ENCODE assay signal across 8 mouse cellular contexts in genomic region chr2:170129923-170130779, GRCm38 (mm10). TPM values are rescaled to one million over a fixed set of nuclear protein-coding genes. Genes with fewer than 3 reads are reported as not detected.
DNase-seq lines count a peak whose midpoint lies in the region; ATAC-seq lines count a peak whose summit lies in the region.

No protein-coding gene starts in this region.

- H3K9ac ChIP-seq in embryonic facial prominence, embryonic 11.5 days (replicated peaks; ENCODE audit: low read length) = peak overlapping the region; percentile 98
- H3K9ac ChIP-seq in liver, embryonic 15.5 days = peak overlapping the region; percentile 97
- peak overlapping the region; percentile 99 for H3K9ac ChIP-seq in stomach, embryonic 16.5 days (ENCODE audit: low read length)

- DNase-seq in spleen, postnatal 10 days (ENCODE audit: low spot score in 2 of 2) = peak; percentile 49 to 57
- DNase-seq in spleen, postnatal 14 days (ENCODE audit: low spot score in 2 of 2) = no peak
- peak; percentile 75 for DNase-seq in embryonic facial prominence, embryonic 11.5 days (ENCODE audit: low spot score)
- peak; percentile 57 for DNase-seq in hindbrain, embryonic 10.5 days (ENCODE audit: low spot score)
- DNase-seq in right cerebral cortex, postnatal 25 days = no peak
- DNase-seq in cerebellum, adult 9-11 months = no peak

- no peaks in the 10 kb centered on the region for H3K9me3 ChIP-seq in embryonic facial prominence, embryonic 11.5 days (replicated peaks; ENCODE audit: control insufficient read depth, low read length)
- no peaks in the 10 kb centered on the region for H3K9me3 ChIP-seq in hindbrain, embryonic 10.5 days
- H3K9me3 ChIP-seq in liver, embryonic 15.5 days (replicated peaks) = no peaks in the 10 kb centered on the region
- H3K9me3 ChIP-seq in stomach, embryonic 16.5 days (replicated peaks; ENCODE audit: control insufficient read depth, low read length) = no peaks in the 10 kb centered on the region

- peak; percentile 41 for ATAC-seq in embryonic facial prominence, embryonic 11.5 days (replicated peaks; ENCODE audit: insufficient number of reproducible peaks, low FRiP score, low TSS enrichment, low read depth)
- peak; percentile 23 for ATAC-seq in liver, embryonic 15.5 days (ENCODE audit: insufficient read depth)
- ATAC-seq in stomach, embryonic 16.5 days (ENCODE audit: insufficient read depth, low FRiP score) = peak; percentile 10; the same call in 1 of the 2 replicates

- no peaks in the 10 kb centered on the region for H3K27me3 ChIP-seq in embryonic facial prominence, embryonic 11.5 days (ENCODE audit: control insufficient read depth, insufficient read depth, low read length)
- no peaks in the 10 kb centered on the region; the same call in 1 of the 2 replicates for H3K27me3 ChIP-seq in hindbrain, embryonic 10.5 days (ENCODE audit: insufficient read depth, poor library complexity, severe bottlenecking)
- H3K27me3 ChIP-seq in liver, embryonic 15.5 days = no peaks in the 10 kb centered on the region
- H3K27me3 ChIP-seq in stomach, embryonic 16.5 days (ENCODE audit: control insufficient read depth, insufficient read depth, low read length) = no peaks in the 10 kb centered on the region

- peak overlapping the region; percentile 94 for H3K4me3 ChIP-seq in embryonic facial prominence, embryonic 11.5 days (ENCODE audit: low read depth, low read length)
- peak overlapping the region; percentile 89 for H3K4me3 ChIP-seq in hindbrain, embryonic 10.5 days
- H3K4me3 ChIP-seq in liver, embryonic 15.5 days (replicated peaks) = peak overlapping the region; percentile 97
- peak overlapping the region; percentile 93 for H3K4me3 ChIP-seq in stomach, embryonic 16.5 days (replicated peaks; ENCODE audit: low read length)

- peaks cover 5% of the 10 kb centered on the region for H3K4me1 ChIP-seq in embryonic facial prominence, embryonic 11.5 days (ENCODE audit: control insufficient read depth, insufficient read depth, low read length)
- H3K4me1 ChIP-seq in hindbrain, embryonic 10.5 days (replicated peaks) = peaks cover 86% of the 10 kb centered on the region
- peaks cover 91% of the 10 kb centered on the region for H3K4me1 ChIP-seq in liver, embryonic 15.5 days (replicated peaks)
- peaks cover 39% of the 10 kb centered on the region for H3K4me1 ChIP-seq in stomach, embryonic 16.5 days (ENCODE audit: control insufficient read depth, insufficient read depth, low read length)

- under 1% methylated on average over 40 of the region's 48 CpGs for WGBS in embryonic facial prominence, embryonic 11.5 days
- WGBS in hindbrain, embryonic 10.5 days = under 1% methylated on average over 48 of the region's 48 CpGs
- under 1% methylated on average over 48 of the region's 48 CpGs for WGBS in liver, embryonic 15.5 days (ENCODE audit: insufficient replicate concordance)
- under 1% methylated on average over 47 of the region's 48 CpGs for WGBS in stomach, embryonic 16.5 days

- no peaks in the 10 kb centered on the region for H3K36me3 ChIP-seq in embryonic facial prominence, embryonic 11.5 days (replicated peaks; ENCODE audit: control insufficient read depth, insufficient read depth, low read depth, low read length)
- H3K36me3 ChIP-seq in hindbrain, embryonic 10.5 days = no peaks in the 10 kb centered on the region
- H3K36me3 ChIP-seq in liver, embryonic 15.5 days (replicated peaks) = no peaks in the 10 kb centered on the region
- H3K36me3 ChIP-seq in stomach, embryonic 16.5 days (ENCODE audit: control insufficient read depth, insufficient read depth, low read length) = no peaks in the 10 kb centered on the region

- peak overlapping the region; percentile 94 for H3K27ac ChIP-seq in embryonic facial prominence, embryonic 11.5 days (replicated peaks; ENCODE audit: low read depth, low read length)
- H3K27ac ChIP-seq in hindbrain, embryonic 10.5 days = peak overlapping the region; percentile 99
- H3K27ac ChIP-seq in liver, embryonic 15.5 days (replicated peaks) = peak overlapping the region; percentile 92
- peak overlapping the region; percentile 95 for H3K27ac ChIP-seq in stomach, embryonic 16.5 days (ENCODE audit: low read length)

- H3K4me2 ChIP-seq in embryonic facial prominence, embryonic 11.5 days (ENCODE audit: low read depth, low read length) = peak overlapping the region; percentile 59
- H3K4me2 ChIP-seq in liver, embryonic 15.5 days = peak overlapping the region; percentile 94
- H3K4me2 ChIP-seq in stomach, embryonic 16.5 days (ENCODE audit: low read depth, low read length) = peak overlapping the region; percentile 78

RNA-seq across cellular contexts. Expression of gene Zfp217, which starts 17.8 kb away (rescaled TPM):
- 3.9 and 4.5 TPM in 2 replicates for polyA plus RNA-seq in embryonic facial prominence, embryonic 11.5 days (2014; fragmentation: Nextera tagmentation; extraction: Ambion mirVana)
- polyA plus RNA-seq in hindbrain, embryonic 10.5 days (2016; fragmentation: Nextera tagmentation; extraction: Ambion mirVana) = 3.0 TPM in 2 replicates
- polyA plus RNA-seq in liver, embryonic 15.5 days (2015; fragmentation: Nextera tagmentation; extraction: Ambion mirVana) = 3.4 and 4.7 TPM in 2 replicates
- polyA plus RNA-seq in stomach, embryonic 16.5 days (2015; fragmentation: Nextera tagmentation; extraction: Ambion mirVana) = 3.0 and 3.2 TPM in 2 replicates

Comparison
In these comparisons a context has a peak if more than half of its experiments do, and no peak if none do; other contexts are left out.
1. DNase-seq: peak in spleen, postnatal 10 days (2 of 2), embryonic facial prominence, embryonic 11.5 days (single experiment) and hindbrain, embryonic 10.5 days (single experiment); none in spleen, postnatal 14 days (0 of 2), right cerebral cortex, postnatal 25 days (single experiment) and cerebellum, adult 9-11 months (single experiment).
2. Peak in every context shown above with its lines, with median percentiles within 50 percentile points of each other: ATAC-seq, H3K27ac ChIP-seq, H3K4me2 ChIP-seq, H3K4me3 ChIP-seq and H3K9ac ChIP-seq.